Mouse (Mus musculus): ENCODE measurements around the gene Sh3tc1.

Gene Sh3tc1

GRCm38 (mm10) chr5:35722654-35723053 lies 17.1 kb downstream of the Sh3tc1 start:
- no peak for DNase-seq (ENCODE audit: low spot score in 2 of 2)

- no peak for DNase-seq (ENCODE audit: low spot score in 2 of 2)
Observed at GRCm38 (mm10) chr5:35721933-35722332, 17.9 kb downstream of the Sh3tc1 start.

GRCm38 (mm10) chr5:35719880-35720279 lies 19.9 kb downstream of the Sh3tc1 start:
- no peak for DNase-seq (ENCODE audit: low spot score in 2 of 2)

- no peak for DNase-seq (ENCODE audit: low spot score in 2 of 2)
Observed at GRCm38 (mm10) chr5:35719343-35719742, 20.4 kb downstream of the Sh3tc1 start.

- DNase-seq (ENCODE audit: low spot score in 2 of 2): no peak
Observed at GRCm38 (mm10) chr5:35718817-35719216, 21.0 kb downstream of the Sh3tc1 start.

GRCm38 (mm10) chr5:35717946-35718345 lies 21.8 kb downstream of the Sh3tc1 start:
- DNase-seq (ENCODE audit: low spot score in 2 of 2): peak in 1 of 2 experiments; percentile 65

GRCm38 (mm10) chr5:35717455-35717854 lies 22.3 kb downstream of the Sh3tc1 start:
- no peak for DNase-seq (ENCODE audit: low spot score in 2 of 2)

- DNase-seq (ENCODE audit: low spot score in 2 of 2): peak in 1 of 2 experiments; percentile 42
Observed at GRCm38 (mm10) chr5:35713649-35714354, 26.0 kb downstream of the Sh3tc1 start.

GRCm38 (mm10) chr5:35712517-35712916 lies 27.3 kb downstream of the Sh3tc1 start:
- DNase-seq (ENCODE audit: low spot score in 2 of 2): no peak

- DNase-seq (ENCODE audit: low spot score in 2 of 2): no peak
Observed at GRCm38 (mm10) chr5:35710931-35711330, 28.9 kb downstream of the Sh3tc1 start.

GRCm38 (mm10) chr5:35710481-35710880 lies 29.3 kb downstream of the Sh3tc1 start:
- no peak for DNase-seq (ENCODE audit: low spot score in 2 of 2)

GRCm38 (mm10) chr5:35705411-35705810 lies 34.4 kb downstream of the Sh3tc1 start:
- DNase-seq (ENCODE audit: low spot score in 2 of 2): no peak

GRCm38 (mm10) chr5:35703814-35704213 lies 36.0 kb downstream of the Sh3tc1 start:
- DNase-seq (ENCODE audit: low spot score in 2 of 2): no peak

GRCm38 (mm10) chr5:35703183-35703582 lies 36.6 kb downstream of the Sh3tc1 start:
- DNase-seq (ENCODE audit: low spot score in 2 of 2): no peak

- DNase-seq (ENCODE audit: low spot score in 2 of 2): no peak
Observed at GRCm38 (mm10) chr5:35702582-35703140, 37.1 kb downstream of the Sh3tc1 start.

- DNase-seq (ENCODE audit: low spot score in 2 of 2): peak; percentile 58
Observed at GRCm38 (mm10) chr5:35701042-35701441, 38.7 kb downstream of the Sh3tc1 start.

GRCm38 (mm10) chr5:35695815-35696214 lies 44.0 kb downstream of the Sh3tc1 start:
- no peak for DNase-seq (ENCODE audit: low spot score in 2 of 2)

GRCm38 (mm10) chr5:35693638-35694037 lies 46.1 kb downstream of the Sh3tc1 start:
- DNase-seq (ENCODE audit: low spot score in 2 of 2): no peak

- no peak for DNase-seq (ENCODE audit: low spot score in 2 of 2)
Observed at GRCm38 (mm10) chr5:35691246-35691645, 48.5 kb downstream of the Sh3tc1 start.

- no peak for DNase-seq (ENCODE audit: low spot score in 2 of 2)
Observed at GRCm38 (mm10) chr5:35690485-35691165, 49.2 kb downstream of the Sh3tc1 start.

- DNase-seq (ENCODE audit: low spot score in 2 of 2): no peak
Observed at GRCm38 (mm10) chr5:35689374-35689773, 50.4 kb downstream of the Sh3tc1 start.

- DNase-seq (ENCODE audit: low spot score in 2 of 2): no peak
Observed at GRCm38 (mm10) chr5:35688851-35689250, 50.9 kb downstream of the Sh3tc1 start.

GRCm38 (mm10) chr5:35687098-35687497 lies 52.7 kb downstream of the Sh3tc1 start:
- DNase-seq (ENCODE audit: low spot score in 2 of 2): no peak

Data from urinary bladder, adult 18-20 months (tissue).